Mouse (Mus musculus) gastrocnemius, adult 18-20 months (tissue): ENCODE results near the gene Uqcc2. TPM values are rescaled to one million over a fixed set of nuclear protein-coding genes. Genes with fewer than 3 reads are reported as not detected.

Experiments
- DNase-seq: peaks from one replicate; pipeline ENCODE4 v3.0.0; 2021; ENCODE audit warnings: low spot score
- total RNA-seq, 2 experiments: library from RNA; stranded (reverse); gene quantifications; 2 replicates each; pipeline ENCODE4 v1.2.3; 2021

Gene Uqcc2
- total RNA-seq, 2 experiments from 2014 or later, result 426 to 428 TPM

DNA sequence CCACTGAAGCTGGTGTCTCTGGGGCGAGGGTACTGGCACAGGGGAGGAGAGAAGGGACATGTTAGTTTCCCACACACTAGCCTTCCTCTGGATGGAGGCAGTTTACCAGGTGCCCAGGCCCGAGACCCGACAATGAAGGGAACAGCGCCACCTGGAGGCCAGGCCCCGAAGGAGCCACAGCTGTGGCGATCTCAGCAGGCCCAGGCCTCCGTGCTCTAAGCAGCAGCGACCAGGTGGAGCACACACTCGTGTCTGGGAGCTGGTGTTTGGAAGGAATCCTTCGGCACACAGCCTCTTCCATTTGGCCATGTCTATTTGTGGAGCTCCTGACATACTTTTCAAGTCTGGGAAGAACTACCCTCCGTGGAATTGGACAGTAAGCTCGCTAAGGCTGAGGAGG, 8.5 kb downstream of the Uqcc2 start:
- DNase-seq, result peak; percentile 78

DNA sequence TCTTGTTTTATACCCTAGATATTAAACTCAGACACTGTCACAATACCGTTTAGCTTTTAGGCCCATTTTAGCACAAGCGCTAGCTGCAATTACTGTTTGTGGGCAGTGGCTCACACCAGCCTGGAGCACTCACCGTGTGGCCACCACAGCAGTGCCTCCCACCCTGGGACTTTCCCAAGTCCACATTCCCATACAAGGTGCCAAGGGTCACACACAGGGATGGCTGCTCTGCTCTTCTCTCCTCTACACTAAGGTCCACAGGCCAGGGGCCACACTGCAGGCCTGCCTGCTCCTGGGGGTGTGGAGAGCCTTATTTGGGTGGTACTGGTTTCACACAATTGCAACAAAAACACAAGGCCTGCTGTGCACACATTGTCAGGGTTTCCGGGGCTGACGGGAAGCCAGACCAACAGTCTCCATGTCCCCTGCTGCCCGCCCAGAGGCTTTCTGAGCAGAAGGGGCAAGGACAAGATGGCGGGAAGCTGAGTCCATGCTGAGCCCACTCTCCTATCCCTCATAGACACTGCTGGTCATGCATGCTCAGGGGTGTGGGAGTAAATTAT, 9.8 kb downstream of the Uqcc2 start:
- no peak for DNase-seq

DNA sequence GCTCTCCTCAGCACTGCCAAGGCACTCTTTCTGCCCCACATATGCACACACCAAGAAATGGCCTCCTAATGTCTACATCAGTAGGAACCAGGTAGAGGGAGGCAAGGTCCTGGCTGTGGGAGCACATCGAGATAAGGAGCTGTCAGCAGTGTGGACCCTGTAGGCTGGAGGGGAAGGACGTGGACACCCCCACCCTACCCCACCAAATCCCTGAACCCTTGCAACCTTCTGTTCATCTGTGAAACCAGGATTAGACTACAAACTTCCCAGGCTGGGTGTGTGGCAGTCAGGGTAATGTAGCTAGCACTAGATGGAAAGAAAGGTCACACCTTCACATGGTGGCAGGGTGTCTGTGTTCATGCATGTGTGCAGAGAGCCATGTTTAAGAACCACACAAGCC, 10.6 kb downstream of the Uqcc2 start:
- DNase-seq, result no peak

DNA sequence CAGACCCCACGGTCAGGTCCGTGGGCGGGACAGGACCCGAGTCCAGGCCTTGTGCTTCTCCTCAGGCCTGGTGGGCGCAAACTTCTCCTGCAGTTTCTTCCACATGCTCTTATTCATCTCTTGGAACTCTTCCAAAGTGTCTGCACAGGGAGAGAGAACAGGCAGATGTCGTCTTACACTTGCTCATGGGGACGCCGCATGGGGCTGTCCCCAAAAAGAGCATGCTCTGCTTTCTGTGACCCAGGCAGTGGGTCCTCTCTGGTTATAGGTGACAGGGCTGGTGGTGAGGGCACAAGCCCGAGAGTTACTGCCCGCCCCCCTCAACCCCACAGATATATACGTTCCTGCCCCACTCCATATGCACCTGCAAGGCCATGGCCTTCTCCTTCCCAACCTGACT, 11.0 kb downstream of the Uqcc2 start:
- no peak for DNase-seq

DNA sequence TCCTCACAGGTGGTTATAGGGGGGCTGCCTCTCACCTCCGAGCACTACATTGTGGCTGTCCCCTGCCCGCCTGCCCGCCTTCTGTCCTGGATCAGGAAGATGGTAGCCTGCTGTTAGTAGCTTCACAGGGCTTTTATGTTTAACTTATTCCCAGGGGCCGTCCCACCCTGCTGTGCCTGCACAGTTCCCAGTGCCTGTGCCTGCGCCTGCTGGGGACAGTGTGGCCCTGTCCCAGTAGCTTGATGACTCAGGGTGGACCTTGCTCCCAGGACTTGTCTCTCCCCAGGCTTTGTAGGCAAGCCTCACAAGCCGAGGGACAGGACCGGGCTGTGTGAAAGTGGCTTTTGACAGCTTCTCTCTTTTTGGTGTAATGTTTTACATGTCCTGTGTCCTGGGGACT, 11.9 kb downstream of the Uqcc2 start:
- no peak for DNase-seq

DNA sequence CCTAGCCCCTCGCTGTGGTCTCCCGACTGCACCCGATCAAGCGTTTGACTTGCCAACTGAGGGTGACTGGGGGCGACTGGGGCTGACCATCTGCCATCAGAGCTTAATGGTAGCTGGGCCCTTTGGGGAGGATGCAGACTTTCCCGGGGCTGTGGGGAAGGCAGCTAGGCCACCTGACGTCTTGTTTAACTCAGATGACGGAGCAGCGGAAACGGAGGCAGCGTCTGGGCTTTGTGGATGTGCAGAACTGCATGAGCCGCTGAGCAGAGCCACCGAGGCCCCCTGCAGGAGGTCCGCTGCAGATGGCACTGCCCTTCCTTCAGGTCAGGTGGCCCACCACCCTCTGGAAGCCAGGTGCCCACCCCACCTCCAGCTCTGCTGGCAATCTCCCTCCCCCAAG, 12.4 kb downstream of the Uqcc2 start:
- DNase-seq, result no peak

DNA sequence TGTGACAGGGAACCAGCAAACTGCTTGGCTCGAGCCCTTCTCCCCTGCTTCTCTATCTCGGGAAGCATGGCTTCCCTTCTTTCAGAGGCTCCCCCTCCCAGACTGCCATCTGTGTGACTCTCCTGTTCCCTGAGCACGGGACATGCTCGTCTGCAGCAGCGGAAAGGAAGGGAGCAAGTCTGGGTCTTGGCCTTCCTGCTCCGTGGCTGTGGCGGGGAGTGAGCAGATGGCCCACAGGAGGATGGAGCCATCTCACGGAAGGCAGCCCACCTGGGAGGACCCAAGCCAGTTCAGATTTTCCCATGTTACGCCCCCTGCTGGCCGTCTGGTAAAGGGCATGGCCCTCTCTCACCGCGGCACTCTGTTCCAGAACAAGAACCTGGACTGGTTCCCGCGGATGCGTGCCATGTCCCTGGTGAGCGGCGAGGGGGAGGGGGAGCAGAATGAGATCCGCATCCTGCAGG, 13.1 kb downstream of the Uqcc2 start:
- peak; percentile 80 for DNase-seq

DNA sequence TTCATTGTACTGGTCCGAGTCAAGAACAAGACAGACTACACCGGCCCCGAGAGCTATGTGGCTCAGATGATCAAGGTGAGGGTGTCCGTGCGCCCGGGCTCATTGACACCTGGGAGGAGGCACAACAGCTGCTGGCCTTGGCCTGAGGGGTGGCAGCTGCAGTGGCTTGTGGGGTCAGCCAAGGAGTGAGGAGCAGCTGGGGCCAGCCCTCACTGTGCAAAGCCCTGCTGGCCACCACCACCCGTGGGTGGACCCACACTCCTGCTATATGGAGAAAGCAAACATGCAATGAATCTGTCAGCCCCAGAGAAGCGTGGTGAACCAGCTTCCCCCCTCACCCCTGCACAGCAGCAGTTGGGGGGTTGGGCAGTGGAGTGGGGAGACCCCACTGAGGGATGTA, 13.8 kb downstream of the Uqcc2 start:
- DNase-seq, result no peak

DNA sequence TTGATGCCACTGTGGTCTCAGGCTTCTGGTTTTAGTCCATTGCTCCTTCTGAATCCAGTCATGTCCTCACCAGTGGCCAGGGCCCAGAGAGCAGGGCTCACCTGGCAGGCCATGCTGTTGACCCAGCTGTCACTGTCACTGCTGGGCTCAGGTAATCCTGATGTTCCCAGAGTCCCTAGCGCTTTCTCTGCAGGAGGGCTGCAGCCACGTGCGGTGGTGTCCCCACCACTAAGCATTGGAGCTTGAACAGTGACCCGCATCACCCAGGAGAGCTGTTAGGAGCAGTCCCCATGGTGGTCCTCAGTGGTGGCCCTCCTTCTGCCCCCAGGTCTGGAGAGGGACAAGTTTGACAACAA, 14.2 kb downstream of the Uqcc2 start:
- no peak for DNase-seq

DNA sequence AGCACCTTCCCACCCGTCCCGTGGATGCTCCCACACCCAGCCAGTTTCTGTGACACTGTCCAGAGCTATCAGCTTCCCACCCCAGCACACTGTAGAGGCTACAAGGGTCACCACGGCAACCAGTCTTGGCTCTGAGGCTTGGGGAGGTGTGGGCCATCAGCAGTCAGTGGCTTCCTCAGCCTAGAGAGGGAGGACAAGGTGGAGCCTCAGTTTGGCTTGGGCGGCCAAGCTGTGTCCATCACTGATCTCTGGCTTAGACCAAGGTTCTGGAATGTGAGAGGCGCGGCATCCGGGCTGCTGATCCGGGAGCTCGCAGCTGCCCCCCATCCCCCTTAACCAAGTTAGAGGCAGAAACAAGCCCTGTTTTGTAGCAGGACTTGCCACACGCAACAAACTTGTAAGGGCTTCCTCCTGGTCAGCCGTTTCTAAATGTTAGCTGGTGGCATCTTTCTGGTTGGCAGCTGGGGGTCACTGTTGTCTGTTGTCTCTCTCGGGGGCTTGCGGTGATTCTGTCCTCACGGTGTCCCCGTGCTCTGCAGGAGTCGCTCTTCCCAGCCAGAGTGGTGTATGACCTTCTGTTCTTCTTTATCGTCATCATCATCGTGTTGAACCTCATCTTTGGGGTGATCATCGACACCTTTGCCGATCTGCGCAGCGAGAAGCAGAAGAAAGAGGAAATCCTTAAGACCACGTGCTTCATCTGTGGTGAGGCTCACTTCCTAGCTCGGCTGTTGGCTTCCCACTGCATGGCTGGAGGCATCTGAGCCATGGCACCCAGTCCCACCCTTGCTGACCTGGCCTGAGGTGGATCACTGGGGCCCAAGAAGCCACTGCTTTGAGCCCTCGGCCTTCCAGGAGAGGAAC, 14.8 kb downstream of the Uqcc2 start:
- no peak for DNase-seq

DNA sequence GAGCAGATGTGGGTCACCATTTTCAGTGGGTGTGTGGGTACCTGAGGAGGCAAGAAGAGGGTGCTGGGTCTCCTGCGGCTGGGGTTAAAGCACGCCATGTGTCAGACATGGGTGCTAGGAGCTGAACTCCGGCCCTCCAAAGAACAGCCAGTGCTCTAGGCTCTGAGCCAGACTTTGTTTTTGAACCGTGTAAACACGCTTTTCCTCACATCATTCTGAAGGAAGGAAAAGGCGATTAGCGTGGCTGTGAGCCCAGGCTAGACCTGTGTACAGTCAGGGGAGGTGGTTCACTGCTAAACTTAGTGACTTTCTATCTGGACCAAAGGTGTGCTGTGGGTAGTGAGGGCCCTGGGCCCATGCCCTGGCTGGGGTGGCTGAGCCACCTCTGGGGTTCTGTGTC, 23.6 kb downstream of the Uqcc2 start:
- no peak for DNase-seq

DNA sequence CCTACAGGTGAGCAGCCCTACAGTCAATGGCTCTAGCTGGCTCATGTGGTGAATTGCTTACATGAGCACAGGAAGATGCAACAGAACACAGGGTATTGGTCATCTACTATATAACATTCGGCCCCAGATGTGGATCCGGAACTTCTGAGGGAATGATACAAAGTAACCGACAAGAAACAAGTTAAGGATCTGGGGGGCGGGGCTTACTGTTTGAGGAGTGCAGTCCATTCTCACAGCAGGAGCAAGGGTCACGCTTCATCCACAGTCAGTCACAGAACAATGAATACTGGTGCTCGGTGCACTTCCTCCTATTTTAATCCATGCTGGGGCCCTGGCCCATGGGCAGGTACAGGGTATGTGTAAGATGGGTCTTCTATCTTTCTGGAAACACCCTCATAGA, 25.8 kb downstream of the Uqcc2 start:
- DNase-seq, result no peak

DNA sequence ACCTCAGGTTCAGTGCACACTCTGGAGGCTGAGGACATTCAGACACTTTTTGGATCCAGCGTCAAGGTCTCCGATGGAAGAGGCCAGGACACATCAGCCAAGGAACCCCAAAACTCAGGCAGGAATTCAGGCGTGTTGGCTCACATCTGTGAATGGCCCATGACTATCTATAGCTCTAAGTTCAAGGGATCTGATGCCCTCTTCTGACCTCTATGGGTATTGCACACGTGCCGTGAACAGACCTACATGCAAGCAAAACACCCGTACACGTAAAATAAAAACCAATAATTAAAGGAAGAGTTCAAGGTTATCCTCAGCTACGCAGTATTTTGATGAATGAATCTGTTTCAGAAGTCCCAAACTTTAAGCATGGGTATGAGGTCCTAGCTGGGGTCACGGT, 27.0 kb downstream of the Uqcc2 start:
- no peak for DNase-seq

DNA sequence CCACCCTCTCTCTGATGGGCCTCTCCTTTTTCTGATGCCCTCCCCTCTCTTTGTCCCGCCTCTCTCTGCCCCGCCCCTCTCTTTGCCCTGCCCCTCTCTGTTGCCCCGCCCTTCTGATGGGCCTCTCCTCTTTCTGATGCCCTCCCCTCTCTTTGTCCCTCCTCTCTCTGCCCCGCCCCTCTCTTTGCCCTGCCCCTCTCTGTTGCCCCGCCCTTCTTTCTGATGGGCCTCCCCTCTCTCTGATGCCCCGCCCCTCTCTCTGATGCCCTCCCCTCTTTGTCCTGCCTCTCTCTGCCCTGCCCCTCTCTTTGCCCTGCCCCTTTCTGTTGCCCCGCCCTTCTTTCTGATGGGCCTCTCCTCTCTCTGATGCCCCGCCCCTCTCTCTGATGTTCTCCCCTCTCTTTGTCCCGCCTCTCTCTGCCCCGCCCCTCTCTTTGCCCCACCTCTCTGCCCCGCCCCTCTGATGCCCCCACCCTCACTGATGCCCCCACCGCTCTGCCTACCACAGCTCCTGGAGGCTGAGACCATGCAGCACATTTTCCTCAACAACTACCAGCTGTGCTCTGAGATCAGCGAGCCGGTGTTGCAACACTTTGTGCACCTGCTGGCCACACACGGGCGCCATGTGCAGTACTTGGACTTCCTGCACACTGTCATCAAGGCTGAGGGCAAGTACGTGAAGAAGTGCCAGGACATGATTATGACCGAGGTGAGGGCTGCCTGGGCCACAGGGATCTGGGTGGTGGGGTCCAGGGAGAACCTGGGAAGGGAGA, 27.8 kb downstream of the Uqcc2 start:
- no peak for DNase-seq

DNA sequence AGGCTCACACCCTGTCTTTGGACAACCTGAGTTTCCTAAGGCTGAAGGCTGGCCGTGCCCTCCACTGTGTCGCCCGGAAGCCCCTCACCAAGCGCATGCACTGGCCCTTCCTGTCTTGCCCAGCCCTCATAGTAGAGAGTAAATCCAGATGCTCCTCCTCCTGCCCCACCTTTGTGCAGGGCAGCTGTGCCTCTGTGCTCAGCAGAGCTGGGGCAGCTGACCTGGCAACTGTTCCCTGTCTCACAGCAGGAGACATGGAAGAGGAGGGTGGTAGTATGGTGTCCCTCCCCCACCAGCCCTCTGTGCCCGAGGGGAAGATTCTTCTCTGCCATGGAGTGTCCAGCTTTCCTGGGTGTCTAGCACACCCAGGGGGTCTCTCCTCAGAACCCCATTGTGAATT, 32.0 kb downstream of the Uqcc2 start:
- no peak for DNase-seq

DNA sequence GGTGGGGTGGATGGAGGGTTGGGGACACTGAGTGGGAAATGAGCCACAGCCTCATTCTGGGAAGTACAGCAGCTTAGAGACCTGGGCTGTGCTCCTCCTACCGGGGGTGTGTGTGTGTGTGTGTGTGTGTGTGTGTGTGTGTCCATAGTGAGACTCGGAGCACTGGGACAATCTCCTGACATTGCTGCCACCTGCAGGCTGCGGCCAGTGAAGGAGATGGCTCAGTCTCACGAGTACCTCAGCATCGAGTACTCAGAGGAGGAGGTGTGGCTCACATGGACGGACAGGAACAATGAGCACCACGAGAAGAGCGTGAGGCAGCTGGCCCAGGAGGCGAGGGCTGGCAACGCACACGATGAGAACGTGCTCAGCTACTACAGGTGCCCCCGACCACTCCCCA, 38.0 kb downstream of the Uqcc2 start:
- DNase-seq, result no peak

DNA sequence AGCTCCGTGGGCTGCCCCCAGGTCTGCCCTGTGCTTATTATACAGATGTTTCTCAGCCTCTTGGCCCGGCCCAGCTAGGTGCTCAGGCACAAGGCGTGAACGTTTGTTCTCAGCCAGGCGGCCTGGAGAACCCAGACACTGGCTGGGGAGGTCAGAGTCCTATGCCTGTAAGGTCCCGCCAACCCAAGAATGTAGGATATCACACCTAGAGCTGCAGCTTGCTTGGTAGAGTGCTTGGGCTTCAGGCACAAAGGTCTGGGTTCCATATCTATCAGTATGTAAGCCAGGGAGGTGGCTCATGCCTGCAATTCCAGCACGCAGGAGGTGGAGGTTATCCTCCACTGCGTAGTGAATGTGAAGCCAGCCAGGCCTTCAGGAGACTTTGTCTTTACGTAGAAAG, 43.6 kb downstream of the Uqcc2 start:
- no peak for DNase-seq

DNA sequence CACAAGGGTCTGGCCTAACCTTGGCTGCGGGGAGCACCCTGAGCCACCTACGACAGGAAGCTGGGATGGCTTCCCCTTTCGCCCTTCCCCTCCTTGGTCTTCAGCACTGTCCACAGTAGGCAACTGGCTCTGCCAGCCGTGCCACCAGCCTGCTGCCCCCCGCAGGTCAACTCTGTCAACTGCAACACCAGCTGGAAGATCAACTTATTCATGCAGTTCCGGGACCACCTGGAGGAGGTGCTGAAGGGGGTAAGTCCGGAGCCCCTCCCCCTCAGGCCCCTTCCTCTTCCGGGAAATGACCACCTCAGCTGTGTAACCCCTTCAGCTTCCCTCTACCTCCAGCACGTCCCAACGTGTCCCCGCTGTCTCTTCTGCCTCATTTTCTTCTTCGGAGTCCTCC, 46.3 kb downstream of the Uqcc2 start:
- no peak for DNase-seq

DNA sequence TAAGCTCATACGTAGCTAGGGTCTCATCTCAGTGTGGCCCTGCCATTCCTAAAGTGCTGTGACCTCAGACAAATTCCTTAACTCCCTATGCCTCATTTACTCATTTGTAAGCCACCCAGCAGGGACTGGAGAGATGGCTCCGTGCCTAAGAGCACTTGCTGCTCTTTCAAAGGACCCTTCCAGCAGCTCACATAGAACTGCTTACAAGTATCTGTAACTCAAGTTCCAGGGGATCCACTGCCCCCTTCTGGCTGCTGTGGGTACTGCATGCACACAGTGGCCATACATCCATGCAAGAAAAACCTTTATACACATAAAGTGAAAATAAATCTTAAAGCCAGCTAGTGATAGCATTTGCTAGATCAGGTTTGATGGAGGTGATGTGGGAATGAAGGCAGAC, 48.0 kb downstream of the Uqcc2 start:
- peak; percentile 17 for DNase-seq

DNA sequence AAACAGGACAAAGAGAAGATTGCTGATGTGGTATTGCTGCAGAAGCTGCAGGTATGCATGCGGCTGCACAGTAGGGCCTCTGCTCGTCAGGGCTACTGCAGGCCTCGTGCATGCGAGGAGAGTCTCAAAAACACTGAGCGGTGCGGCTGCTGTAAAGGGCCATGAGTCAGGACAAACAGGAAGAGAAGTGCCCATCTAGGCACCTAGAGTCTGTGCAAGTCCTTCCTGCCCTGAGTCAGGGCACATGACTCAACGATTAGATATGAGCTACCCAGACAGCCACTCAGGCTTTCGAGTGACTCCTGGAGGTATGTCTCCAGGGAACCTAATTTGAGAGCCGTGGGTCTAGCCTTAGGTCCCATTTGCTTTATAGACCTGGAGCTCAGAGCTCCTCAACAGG, 50.1 kb downstream of the Uqcc2 start:
- DNase-seq, result no peak

DNA sequence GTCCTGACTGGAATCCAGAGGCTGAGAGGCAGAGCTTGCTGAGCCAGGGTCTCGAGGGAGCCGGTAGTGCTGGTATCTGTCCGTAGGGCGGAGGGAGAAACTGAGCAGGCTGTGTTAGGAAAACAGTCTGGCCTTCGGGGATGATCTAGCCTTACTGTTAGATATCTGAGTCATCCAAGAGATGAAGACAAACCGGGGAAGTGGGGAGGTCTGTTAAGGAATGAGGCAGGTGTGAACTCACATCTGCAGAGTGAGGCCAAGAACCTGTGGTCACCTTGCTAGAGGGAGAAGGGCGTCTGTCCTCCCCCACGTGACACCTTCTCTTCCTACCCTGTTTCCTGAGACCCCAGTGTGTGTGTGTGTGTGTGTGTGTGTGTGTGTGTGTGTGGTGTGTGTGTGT, 50.9 kb downstream of the Uqcc2 start:
- DNase-seq, result no peak

DNA sequence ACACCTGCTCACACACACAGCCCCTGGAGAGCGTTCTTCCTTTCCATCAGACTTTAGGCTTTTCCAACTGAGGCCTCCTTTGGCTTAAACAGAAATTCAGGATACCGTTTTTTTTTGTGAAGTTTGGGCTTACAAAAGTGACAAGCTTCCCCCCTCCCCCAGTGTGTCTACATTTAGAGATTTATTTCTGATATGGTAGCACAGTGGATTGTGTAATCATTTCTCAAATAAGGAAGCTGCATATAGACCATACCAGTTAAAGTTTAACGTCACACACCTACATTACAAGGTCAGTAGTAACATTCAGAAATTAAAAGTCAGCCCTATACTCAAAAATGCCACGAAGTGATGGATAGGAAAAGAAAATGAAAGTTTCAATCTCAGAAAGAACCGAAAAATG, 51.8 kb downstream of the Uqcc2 start:
- DNase-seq, result no peak

DNA sequence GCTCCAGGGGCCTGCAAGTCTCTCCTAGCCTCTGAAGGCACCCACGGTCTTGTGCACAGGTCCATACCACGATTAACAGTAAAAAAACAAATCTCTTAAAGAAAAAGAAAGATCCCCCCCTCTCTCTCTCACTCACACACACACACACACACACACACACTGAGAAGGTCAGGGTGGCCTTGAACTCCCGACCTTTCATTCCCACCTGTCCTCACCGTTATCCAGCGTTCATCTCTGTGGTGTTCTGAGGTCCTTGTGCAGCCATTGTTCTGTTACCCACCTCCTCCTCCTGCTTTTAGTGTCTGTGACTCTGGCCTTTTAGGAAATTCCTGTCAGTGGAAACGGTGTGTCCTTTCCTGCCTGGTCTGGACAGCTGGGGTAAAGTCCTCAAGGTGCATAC, 55.2 kb downstream of the Uqcc2 start:
- DNase-seq, result no peak
